Mouse (Mus musculus): ENCODE data around the gene Fam160a1.

Fam160a1 gene
- long read RNA-seq, experiment 1 = 0 reads
- long read RNA-seq, experiment 2, partial matches to known transcripts = 0 of 4 reads
- long read RNA-seq, experiment 2, other reads (novel, unspliced or antisense) = 4 of 4 reads

DNA sequence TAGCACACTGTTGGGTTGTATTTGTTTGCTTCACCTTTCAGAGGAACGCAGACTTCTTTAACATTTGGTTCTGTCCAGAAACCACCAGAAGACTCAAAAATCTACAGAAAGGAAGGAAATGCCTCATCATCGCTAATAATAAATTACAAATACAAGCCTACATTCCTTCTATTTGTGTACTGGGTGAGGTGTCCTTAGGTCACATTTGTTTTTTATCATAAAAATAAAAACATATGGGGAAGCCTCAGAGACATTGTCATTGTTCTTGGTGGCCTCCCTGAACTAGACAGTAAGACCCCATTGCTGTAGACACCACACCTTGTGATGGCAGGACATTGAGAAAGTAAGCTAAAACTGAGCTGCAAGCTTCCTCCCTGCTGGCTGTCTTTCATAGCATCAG is at the start of gene Fam160a1:
TSS of gene Fam160a1 (minus strand) at position 101 of the 400 bp plus-strand sequence.
- intact Hi-C loops (cut with DNase I) = no loop called here

DNA sequence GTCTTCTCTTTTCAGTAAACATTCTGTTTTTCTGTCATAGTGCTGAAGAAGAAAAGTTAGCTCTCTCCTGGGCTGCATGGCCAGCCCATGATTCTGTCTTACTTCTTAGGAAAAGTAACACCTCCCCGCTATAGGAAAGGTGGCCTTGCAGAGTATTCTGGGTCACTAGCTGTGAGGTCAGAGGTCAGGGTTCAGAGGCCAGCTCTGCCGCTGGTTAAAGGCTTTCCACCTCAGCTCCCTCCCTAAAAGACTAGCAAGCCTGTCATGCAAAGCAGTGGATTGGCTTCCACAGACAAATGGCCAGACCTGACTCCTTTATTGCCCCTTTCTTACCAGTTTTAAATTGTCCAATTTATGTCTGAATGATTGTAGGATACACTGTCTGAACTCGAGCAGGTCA is 46.9 kb upstream of the Fam160a1 start:
- intact Hi-C loops (cut with DNase I) = no loop called here

DNA sequence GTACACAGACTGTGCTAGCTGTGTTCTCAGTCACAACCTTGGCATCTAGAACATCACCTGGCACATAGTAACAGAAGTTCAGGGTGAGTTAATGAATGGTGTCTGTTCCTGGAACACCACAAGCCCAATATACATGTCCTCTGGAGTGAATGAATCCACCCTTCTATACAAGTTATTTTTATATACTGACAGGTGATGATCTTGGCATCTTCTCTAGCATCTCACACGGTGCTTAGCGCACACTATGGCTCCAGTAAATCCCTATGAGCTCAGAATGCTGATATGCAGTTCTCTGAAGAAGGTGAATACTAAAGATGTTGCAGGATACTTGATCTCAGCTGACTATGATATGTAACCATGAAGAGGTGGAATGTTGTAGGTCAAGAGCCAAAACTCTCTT is 45.8 kb upstream of the Fam160a1 start:
- intact Hi-C loops (cut with DNase I) = no loop called here

GRCm38 (mm10) chr3:85860996-85861395 is 43.9 kb upstream of the Fam160a1 start:
- intact Hi-C loops (cut with DNase I) = no loop called here

GRCm38 (mm10) chr3:85859311-85859710 is 42.2 kb upstream of the Fam160a1 start:
- intact Hi-C loops (cut with DNase I) = no loop called here

DNA sequence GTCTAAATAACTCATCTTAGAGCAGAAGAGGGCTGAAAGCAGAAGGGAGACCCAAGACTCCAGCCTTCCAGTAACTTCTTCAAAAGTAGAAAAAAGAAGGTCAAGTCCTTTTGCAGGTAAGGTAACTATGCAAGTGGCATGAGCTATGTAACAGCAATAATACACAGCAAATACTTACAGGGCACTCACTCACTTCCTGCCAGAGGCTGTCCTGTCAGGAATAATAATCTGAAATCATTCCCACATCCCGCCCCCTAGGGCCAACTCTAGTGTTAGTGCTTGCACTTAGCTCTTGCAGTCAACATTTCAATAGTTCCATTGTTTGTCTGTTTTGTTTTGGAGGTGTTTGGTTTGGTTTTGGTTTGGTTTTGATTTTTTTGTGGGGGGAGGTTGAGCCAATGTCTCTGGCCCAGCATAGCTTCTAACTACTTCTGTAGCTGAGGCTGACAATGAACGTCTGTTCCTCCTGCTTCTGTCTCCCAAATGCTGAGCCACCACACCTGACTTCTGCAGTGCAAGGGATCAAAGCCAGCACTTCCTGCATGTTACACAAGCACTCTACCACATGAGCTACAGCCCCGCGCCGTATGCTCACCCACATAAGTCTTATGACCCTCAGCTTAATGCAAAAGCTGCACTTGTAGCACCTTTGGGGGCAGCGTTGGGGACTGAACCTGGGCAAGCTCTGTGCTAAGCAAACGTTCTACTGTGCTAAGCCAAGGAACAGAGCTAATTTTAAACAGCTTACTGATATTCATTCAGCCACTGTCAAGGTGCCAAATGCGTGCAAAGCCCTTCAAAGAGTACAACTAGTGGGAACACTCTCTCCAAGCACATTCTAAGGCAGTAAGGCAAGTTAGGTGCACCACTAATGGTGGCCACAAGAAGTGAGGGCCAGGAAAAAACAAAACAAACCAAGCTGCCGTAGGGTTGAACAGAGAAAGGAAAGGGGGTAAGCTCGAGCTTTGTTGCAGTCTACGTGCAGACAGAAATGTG is 41.3 kb upstream of the Fam160a1 start:
- intact Hi-C loops (cut with DNase I) = no loop called here

GRCm38 (mm10) chr3:85857083-85857482 is 40.0 kb upstream of the Fam160a1 start:
- intact Hi-C loops (cut with DNase I) = no loop called here

- intact Hi-C loops (cut with DNase I) = no loop called here
These were observed 38.9 kb upstream of the Fam160a1 start for GRCm38 (mm10) chr3:85855947-85856346.

GRCm38 (mm10) chr3:85855043-85855442 is 38.0 kb upstream of the Fam160a1 start:
- intact Hi-C loops (cut with DNase I) = no loop called here

- intact Hi-C loops (cut with DNase I) = no loop called here
These were observed 37.1 kb upstream of the Fam160a1 start for GRCm38 (mm10) chr3:85854143-85854542.

- intact Hi-C loops (cut with DNase I) = no loop called here
These were observed 36.6 kb upstream of the Fam160a1 start for GRCm38 (mm10) chr3:85853715-85854114.

DNA sequence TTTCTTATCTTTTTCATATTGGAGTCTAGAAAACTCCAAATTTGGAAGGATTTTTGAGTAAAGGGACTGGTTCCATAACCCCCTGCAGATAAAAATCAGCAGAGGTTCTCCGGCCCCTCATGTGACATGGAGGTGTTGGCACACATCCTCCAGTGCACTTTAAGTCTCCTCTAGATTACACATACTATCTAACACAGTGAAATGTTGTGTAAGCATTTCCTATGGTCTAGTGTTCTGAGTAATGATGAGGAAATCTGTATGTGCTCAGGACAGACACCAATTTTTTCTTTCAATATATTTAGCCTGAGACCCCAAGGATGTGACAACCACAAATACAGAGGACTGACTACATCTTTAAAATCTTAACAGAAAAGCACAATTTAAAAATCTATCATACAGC is 33.0 kb upstream of the Fam160a1 start:
- intact Hi-C loops (cut with DNase I) = no loop called here

GRCm38 (mm10) chr3:85846316-85846715 is 29.2 kb upstream of the Fam160a1 start:
- intact Hi-C loops (cut with DNase I) = no loop called here

GRCm38 (mm10) chr3:85845341-85845740 is 28.2 kb upstream of the Fam160a1 start:
- intact Hi-C loops (cut with DNase I) = no loop called here

- intact Hi-C loops (cut with DNase I) = no loop called here
These were observed 25.8 kb upstream of the Fam160a1 start for GRCm38 (mm10) chr3:85842881-85843218.

GRCm38 (mm10) chr3:85842177-85842880 is 25.2 kb upstream of the Fam160a1 start:
- intact Hi-C loops (cut with DNase I) = no loop called here

DNA sequence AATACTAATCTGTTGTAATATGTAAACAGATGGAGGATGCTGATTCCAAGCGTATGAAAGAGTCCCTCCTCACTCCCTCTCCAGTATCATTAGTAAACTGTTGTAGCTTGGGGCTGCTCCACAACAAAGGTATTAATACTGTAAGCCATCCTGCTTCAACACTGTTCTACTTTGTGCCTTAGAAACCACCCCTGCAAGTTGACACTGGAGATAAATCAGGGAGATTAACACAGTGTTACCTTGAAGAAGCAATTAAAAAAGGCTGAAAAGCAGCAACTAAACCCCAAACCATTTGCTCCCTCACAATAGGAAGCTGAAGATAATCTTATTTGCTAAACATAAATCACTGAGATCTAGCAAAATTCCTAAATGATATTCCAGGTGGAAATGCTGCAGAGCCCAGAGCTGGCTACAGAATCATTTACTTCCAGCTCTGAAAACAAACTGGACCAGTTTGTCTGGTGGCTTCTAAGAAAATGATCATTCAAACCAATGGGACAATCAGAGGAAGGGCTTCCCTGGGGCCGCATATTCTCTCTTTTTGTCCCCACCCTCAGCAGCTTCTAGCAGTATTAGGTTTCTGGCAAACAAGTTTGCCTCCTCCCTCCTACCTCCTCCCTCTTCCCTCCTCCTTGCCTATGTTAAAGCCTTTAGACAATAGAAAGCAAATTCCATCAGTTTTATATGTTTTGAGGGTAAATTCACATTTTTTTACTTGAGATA is 24.5 kb upstream of the Fam160a1 start:
- intact Hi-C loops (cut with DNase I) = no loop called here

DNA sequence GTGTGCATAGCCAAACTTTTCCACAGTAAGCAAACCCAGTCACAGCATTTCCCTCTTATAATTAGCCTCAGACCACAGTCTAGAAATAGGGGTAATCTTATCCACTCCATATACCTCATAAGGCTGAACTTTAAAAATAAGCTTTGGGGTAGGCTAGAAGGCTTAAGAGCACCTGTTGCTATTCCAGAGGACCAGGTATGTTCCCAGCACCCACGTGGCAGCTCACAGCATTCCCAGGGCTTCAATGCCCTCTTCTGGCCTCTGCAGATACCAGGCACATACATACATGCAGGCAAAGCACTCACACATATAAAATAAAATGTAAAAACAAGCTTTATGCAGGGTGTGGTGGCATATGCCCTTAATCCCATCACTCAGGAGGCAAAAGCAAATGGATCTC is 16.5 kb upstream of the Fam160a1 start:
- intact Hi-C loops (cut with DNase I) = no loop called here

DNA sequence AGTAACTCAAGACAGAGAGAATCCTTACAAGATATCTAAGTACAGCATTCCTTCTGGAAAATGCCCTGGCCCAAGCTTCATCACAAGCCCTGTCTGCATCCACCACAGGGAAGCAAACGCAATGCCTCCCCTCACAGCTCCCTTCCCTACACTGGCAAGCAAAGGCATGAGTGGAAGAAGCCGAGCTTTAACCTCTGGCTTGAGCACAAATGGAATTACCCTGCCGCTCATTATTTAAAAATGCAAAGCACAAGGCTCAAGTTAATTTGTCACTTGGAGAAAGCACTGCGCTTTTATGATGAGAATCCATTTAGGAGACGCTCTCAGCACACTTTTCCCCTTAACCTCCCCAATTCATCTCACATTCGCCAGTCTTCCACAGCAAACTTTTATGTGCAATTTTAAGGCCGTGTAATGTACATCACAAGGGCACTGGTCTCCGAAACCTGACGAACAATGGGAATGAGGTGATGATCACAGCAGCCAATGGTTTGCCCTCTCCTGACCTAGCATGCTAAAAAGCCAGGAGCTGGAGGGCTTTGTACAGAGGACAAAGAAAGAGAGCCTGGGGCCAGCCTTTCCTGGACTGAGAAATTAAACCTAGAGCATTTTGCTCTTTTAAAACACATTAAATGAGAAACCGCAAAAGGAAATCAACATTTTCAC is 15.5 kb upstream of the Fam160a1 start:
- intact Hi-C loops (cut with DNase I) = no loop called here

- intact Hi-C loops (cut with DNase I) = no loop called here
These were observed 14.7 kb upstream of the Fam160a1 start for GRCm38 (mm10) chr3:85831785-85832184.

DNA sequence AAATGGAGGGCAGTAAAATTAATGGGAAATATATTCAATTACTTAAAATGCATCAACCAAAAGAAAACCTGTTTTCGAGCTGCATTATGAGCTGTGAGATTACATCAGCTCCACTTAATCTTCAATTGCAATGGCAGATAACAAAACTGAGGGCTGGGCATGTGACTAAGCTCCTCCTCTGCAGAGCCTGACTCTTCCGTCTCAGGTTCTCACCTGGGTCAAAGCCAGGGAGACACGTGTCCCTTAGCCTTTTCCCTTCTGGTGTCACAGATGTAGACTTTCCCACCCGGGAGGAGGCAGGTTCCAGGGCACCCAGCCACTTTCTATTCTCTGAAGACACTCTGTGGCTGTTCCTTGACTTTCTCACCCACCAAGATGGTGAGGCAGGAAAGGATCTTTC is 12.0 kb upstream of the Fam160a1 start:
- intact Hi-C loops (cut with DNase I) = no loop called here

Data from adrenal gland (tissue).